ENCODE assay signal across 1 mouse cellular context in genomic region chr7:28398000-28398399, GRCm38 (mm10).
A peak's percentile ranks its signal among the peaks of the same experiment; 100 is the strongest.
TF ChIP-seq lines count a peak whose summit lies in the region.

No protein-coding gene starts in this region.

TF ChIP-seq in MEL, 35 proteins besides CTCF, POLR2A, EP300 and RAD21 (continued from another document):
- no peak for TF ChIP-seq CHD1 (IDR thresholded peaks at IDR 0.05; ENCODE audit: low read depth, low read length)
- TF ChIP-seq SMC3 (IDR thresholded peaks at IDR 0.05; ENCODE audit: low read depth, low read length): peak; percentile 47
